Mouse (Mus musculus): ENCODE measurements around the gene Dst. TPM values are rescaled to one million over a fixed set of nuclear protein-coding genes. Genes with fewer than 3 reads are reported as not detected.

The Dst gene
- polyA plus RNA-seq, 1 experiment from 2014 or later, result 5.9 TPM

GRCm38 (mm10) chr1:34201483-34201882, 293.5 kb downstream of the Dst start:
- Histone ChIP-seq H3K4me3 (replicated peaks) (no peak overlapping the region), H3K4me2 (no peak overlapping the region), H3K27ac (replicated peaks) (no peak overlapping the region), H3K9ac (no peak overlapping the region), H3K4me1 (replicated peaks) (no peaks in the 10 kb centered on the region), H3K9me3 (replicated peaks) (no peaks in the 10 kb centered on the region), H3K27me3 (no peaks in the 10 kb centered on the region), H3K36me3 (replicated peaks) (peaks cover 9% of the 10 kb centered on the region; the same call in 1 of the 2 replicates)
- 29% methylated on average over 4 of the region's 4 CpGs for WGBS (ENCODE audit: insufficient replicate concordance)
- no peak for ATAC-seq (ENCODE audit: insufficient read depth)

- no peaks in the 10 kb centered on the region for H3K4me1 ChIP-seq (replicated peaks)
- H3K4me2 ChIP-seq, result no peak overlapping the region
- 70% methylated on average over 3 of the region's 3 CpGs for WGBS (ENCODE audit: insufficient replicate concordance)
- H3K9ac ChIP-seq, result no peak overlapping the region
- no peak overlapping the region for H3K4me3 ChIP-seq (replicated peaks)
- H3K9me3 ChIP-seq (replicated peaks), result no peaks in the 10 kb centered on the region
- H3K27me3 ChIP-seq, result no peaks in the 10 kb centered on the region
- ATAC-seq (ENCODE audit: insufficient read depth), result no peak
- H3K27ac ChIP-seq (replicated peaks), result no peak overlapping the region
- no peaks in the 10 kb centered on the region for H3K36me3 ChIP-seq (replicated peaks)
Measured at GRCm38 (mm10) chr1:34211704-34212103, 303.7 kb downstream of the Dst start.

GRCm38 (mm10) chr1:34216456-34216855, 308.4 kb downstream of the Dst start:
- Histone ChIP-seq H3K9ac (no peak overlapping the region), H3K27me3 (no peaks in the 10 kb centered on the region), H3K4me1 (replicated peaks) (no peaks in the 10 kb centered on the region), H3K4me3 (replicated peaks) (no peak overlapping the region), H3K27ac (replicated peaks) (no peak overlapping the region), H3K9me3 (replicated peaks) (no peaks in the 10 kb centered on the region), H3K4me2 (no peak overlapping the region), H3K36me3 (replicated peaks) (0 out of 2 replicates have a peak, but pooled peaks cover 4% of the 10 kb centered on the region)
- ATAC-seq (ENCODE audit: insufficient read depth), result no peak
- 29% methylated on average over 2 of the region's 2 CpGs for WGBS (ENCODE audit: insufficient replicate concordance)

DNA sequence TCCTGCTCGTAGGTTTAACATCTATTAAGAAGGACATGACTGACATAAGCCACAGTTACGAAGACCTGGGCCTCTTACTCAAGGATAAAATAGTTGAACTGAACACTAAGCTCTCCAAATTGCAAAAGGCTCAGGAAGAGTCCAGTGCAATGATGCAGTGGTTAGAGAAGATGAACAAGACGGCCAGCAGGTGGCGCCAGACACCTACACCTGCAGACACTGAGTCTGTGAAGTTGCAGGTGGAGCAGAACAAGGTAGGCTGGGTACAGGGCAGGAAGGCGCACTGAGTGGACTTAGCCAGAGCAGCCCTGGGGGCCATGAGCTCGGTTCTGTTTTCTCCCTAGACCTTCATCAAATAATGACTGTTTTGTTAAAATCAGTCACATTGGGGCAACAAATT, 310.3 kb downstream of the Dst start:
- no peak for ATAC-seq (ENCODE audit: insufficient read depth)
- H3K4me3 ChIP-seq (replicated peaks), result no peak overlapping the region
- H3K4me2 ChIP-seq, result no peak overlapping the region
- 15% methylated on average over 6 of the region's 6 CpGs for WGBS (ENCODE audit: insufficient replicate concordance)
- 0 out of 2 replicates have a peak, but pooled peaks cover 4% of the 10 kb centered on the region for H3K36me3 ChIP-seq (replicated peaks)
- H3K27me3 ChIP-seq, result no peaks in the 10 kb centered on the region
- H3K9ac ChIP-seq, result no peak overlapping the region
- no peaks in the 10 kb centered on the region for H3K4me1 ChIP-seq (replicated peaks)
- no peak overlapping the region for H3K27ac ChIP-seq (replicated peaks)
- no peaks in the 10 kb centered on the region for H3K9me3 ChIP-seq (replicated peaks)

- no peak overlapping the region for H3K4me3 ChIP-seq (replicated peaks)
- no peak overlapping the region for H3K27ac ChIP-seq (replicated peaks)
- no peak for ATAC-seq (ENCODE audit: insufficient read depth)
- 0 out of 2 replicates have a peak, but pooled peaks cover 4% of the 10 kb centered on the region for H3K36me3 ChIP-seq (replicated peaks)
- H3K9ac ChIP-seq, result no peak overlapping the region
- no peaks in the 10 kb centered on the region for H3K9me3 ChIP-seq (replicated peaks)
- H3K4me1 ChIP-seq (replicated peaks), result no peaks in the 10 kb centered on the region; the same call in 1 of the 2 replicates
- no peak overlapping the region for H3K4me2 ChIP-seq
- 71% methylated on average over 9 of the region's 9 CpGs for WGBS (ENCODE audit: insufficient replicate concordance)
- H3K27me3 ChIP-seq, result no peaks in the 10 kb centered on the region
Measured at GRCm38 (mm10) chr1:34218801-34219200, 310.8 kb downstream of the Dst start.

DNA sequence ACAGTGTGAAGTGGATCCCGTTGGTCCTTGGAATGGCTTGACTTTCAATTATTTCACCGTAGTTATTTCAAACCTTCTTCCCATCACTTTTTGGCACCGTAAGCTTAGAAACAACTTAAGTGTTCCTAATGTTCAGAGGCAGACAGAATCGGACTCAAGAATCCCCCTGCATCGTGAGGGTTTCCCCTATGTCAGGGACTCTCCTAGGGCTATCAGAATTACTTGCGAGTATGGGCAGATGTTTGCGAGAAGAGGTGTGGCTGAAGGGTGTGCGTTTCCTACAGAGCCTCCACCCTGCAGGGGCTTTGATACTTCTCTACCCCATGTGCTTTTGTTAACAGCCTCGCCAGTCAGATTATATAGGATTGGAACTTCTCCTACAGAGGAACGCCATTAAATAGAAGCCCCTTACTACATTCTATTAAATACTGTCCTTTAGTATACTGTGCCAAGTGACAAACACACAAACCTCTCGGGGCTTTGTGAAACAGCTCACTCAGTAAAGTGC, 312.1 kb downstream of the Dst start:
- H3K9ac ChIP-seq, result no peak overlapping the region
- 0 out of 2 replicates have a peak, but pooled peaks cover 8% of the 10 kb centered on the region for H3K36me3 ChIP-seq (replicated peaks)
- H3K9me3 ChIP-seq (replicated peaks), result no peaks in the 10 kb centered on the region
- H3K4me1 ChIP-seq (replicated peaks), result no peaks in the 10 kb centered on the region; the same call in 1 of the 2 replicates
- no peak overlapping the region for H3K4me3 ChIP-seq (replicated peaks)
- no peak overlapping the region for H3K4me2 ChIP-seq
- ATAC-seq (ENCODE audit: insufficient read depth), result no peak
- 72% methylated on average over 11 of the region's 11 CpGs for WGBS (ENCODE audit: insufficient replicate concordance)
- no peak overlapping the region for H3K27ac ChIP-seq (replicated peaks)
- H3K27me3 ChIP-seq, result no peaks in the 10 kb centered on the region

- Histone ChIP-seq H3K27ac (replicated peaks) (no peak overlapping the region), H3K9ac (no peak overlapping the region), H3K4me3 (replicated peaks) (no peak overlapping the region), H3K36me3 (replicated peaks) (0 out of 2 replicates have a peak, but pooled peaks cover 10% of the 10 kb centered on the region), H3K4me1 (replicated peaks) (no peaks in the 10 kb centered on the region; the same call in 1 of the 2 replicates), H3K27me3 (no peaks in the 10 kb centered on the region), H3K4me2 (no peak overlapping the region), H3K9me3 (replicated peaks) (no peaks in the 10 kb centered on the region)
- ATAC-seq (ENCODE audit: insufficient read depth), result peak; percentile 40; the same call in 1 of the 2 replicates
- 63% methylated on average over 11 of the region's 11 CpGs for WGBS (ENCODE audit: insufficient replicate concordance)
Measured at GRCm38 (mm10) chr1:34223866-34224265, 315.8 kb downstream of the Dst start.

- no peaks in the 10 kb centered on the region for H3K27me3 ChIP-seq
- 0 out of 2 replicates have a peak, but pooled peaks cover 8% of the 10 kb centered on the region for H3K36me3 ChIP-seq (replicated peaks)
- no peaks in the 10 kb centered on the region; the same call in 1 of the 2 replicates for H3K4me1 ChIP-seq (replicated peaks)
- no peak overlapping the region for H3K27ac ChIP-seq (replicated peaks)
- no peak for ATAC-seq (ENCODE audit: insufficient read depth)
- no peak overlapping the region for H3K4me3 ChIP-seq (replicated peaks)
- no peak overlapping the region for H3K4me2 ChIP-seq
- 71% methylated on average over 8 of the region's 8 CpGs for WGBS (ENCODE audit: insufficient replicate concordance)
- no peak overlapping the region for H3K9ac ChIP-seq
- no peaks in the 10 kb centered on the region for H3K9me3 ChIP-seq (replicated peaks)
Measured at GRCm38 (mm10) chr1:34227676-34228075, 319.7 kb downstream of the Dst start.

DNA sequence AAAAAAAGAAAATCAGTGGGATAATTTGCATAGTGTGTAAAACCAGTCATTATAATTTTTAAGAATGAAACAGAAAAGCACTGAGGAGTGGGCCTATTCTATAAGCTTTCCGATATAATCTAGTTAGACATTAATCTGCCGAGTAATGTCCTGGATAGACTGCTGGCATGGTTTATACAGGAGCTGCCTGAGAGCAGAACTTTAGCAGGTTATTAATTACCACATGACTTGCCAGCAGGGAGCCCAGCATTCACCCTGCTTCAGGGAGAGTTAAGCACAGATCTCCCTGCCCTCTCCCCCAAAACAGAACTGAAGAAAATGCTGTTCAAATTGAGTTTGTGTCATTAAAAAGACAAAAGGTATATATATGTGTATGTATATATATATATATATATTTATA, 323.0 kb downstream of the Dst start:
- H3K4me3 ChIP-seq (replicated peaks), result no peak overlapping the region
- H3K27me3 ChIP-seq, result no peaks in the 10 kb centered on the region
- WGBS (ENCODE audit: insufficient replicate concordance), result 64% methylated on average over 2 of the region's 2 CpGs
- H3K4me1 ChIP-seq (replicated peaks), result peaks cover 2% of the 10 kb centered on the region
- H3K9me3 ChIP-seq (replicated peaks), result no peaks in the 10 kb centered on the region
- H3K27ac ChIP-seq (replicated peaks), result no peak overlapping the region
- ATAC-seq (ENCODE audit: insufficient read depth), result no peak
- 0 out of 2 replicates have a peak, but pooled peaks cover 4% of the 10 kb centered on the region for H3K36me3 ChIP-seq (replicated peaks)
- H3K9ac ChIP-seq, result no peak overlapping the region
- no peak overlapping the region for H3K4me2 ChIP-seq

- Histone ChIP-seq H3K4me2 (peak overlapping the region; percentile 81), H3K4me3 (replicated peaks) (peak overlapping the region; percentile 60), H3K4me1 (replicated peaks) (peaks cover 29% of the 10 kb centered on the region), H3K9ac (peak overlapping the region; percentile 59), H3K27me3 (0 out of 2 replicates have a peak, but pooled peaks cover 4% of the 10 kb centered on the region), H3K36me3 (replicated peaks) (no peaks in the 10 kb centered on the region), H3K9me3 (replicated peaks) (no peaks in the 10 kb centered on the region), H3K27ac (replicated peaks) (0 out of 2 replicates have a peak overlapping the region, but pooled peaks have one; percentile 41)
- 1% methylated on average over 28 of the region's 28 CpGs for WGBS (ENCODE audit: insufficient replicate concordance)
- ATAC-seq (ENCODE audit: insufficient read depth), result peak; percentile 94
Measured at GRCm38 (mm10) chr1:34236254-34236723, 328.3 kb downstream of the Dst start.

- peak overlapping the region; percentile 81 for H3K4me2 ChIP-seq
- 34% methylated on average over 14 of the region's 14 CpGs for WGBS (ENCODE audit: insufficient replicate concordance)
- no peaks in the 10 kb centered on the region for H3K9me3 ChIP-seq (replicated peaks)
- peak overlapping the region; percentile 60 for H3K4me3 ChIP-seq (replicated peaks)
- H3K4me1 ChIP-seq (replicated peaks), result peaks cover 29% of the 10 kb centered on the region
- peak overlapping the region; percentile 21; the same call in 1 of the 2 replicates for H3K9ac ChIP-seq
- 0 out of 2 replicates have a peak, but pooled peaks cover 4% of the 10 kb centered on the region for H3K27me3 ChIP-seq
- peaks cover 3% of the 10 kb centered on the region; the same call in 1 of the 2 replicates for H3K36me3 ChIP-seq (replicated peaks)
- ATAC-seq (ENCODE audit: insufficient read depth), result no peak
- H3K27ac ChIP-seq (replicated peaks), result peak overlapping the region; percentile 59; the same call in 1 of the 2 replicates
Measured at GRCm38 (mm10) chr1:34237211-34237610, 329.2 kb downstream of the Dst start.

Data from liver, embryonic 15.5 days (tissue).